Mouse (Mus musculus) limb, embryonic 13.5 days (tissue): ENCODE data around the gene Eif3b. TPM values are rescaled to one million over a fixed set of nuclear protein-coding genes. Genes with fewer than 3 reads are reported as not detected.
"Not testable (repeated sequence)": the region's sequence is repeated elsewhere in the genome, so short reads cannot be mapped to it uniquely, and the experiment has no call there.

Experiments
- ATAC-seq: fragments of 200-750 bp; cut with Nextera tagmentation; 2 replicates; pipeline ENCODE4 v1.8.0; 2017; ENCODE audit warnings: low read depth, moderate number of reproducible peaks, moderate TSS enrichment; ENCODE audit not compliant: low FRiP score
- H3K27ac ChIP-seq: fragments of 300-500 bp; sonication (generic); 2 replicates; pipeline ENCODE4 v1.5.1; 2015; ENCODE audit warnings: inconsistent platforms, mild to moderate bottlenecking, moderate library complexity
- H3K27me3 ChIP-seq: fragments of 300-500 bp; sonication (generic); 2 replicates; pipeline ENCODE4 v1.6.1; 2015; ENCODE audit warnings: mild to moderate bottlenecking, inconsistent platforms
- H3K36me3 ChIP-seq: fragments of 300-500 bp; sonication (generic); 2 replicates; pipeline ENCODE4 v1.6.1; 2015; ENCODE audit warnings: inconsistent platforms, mild to moderate bottlenecking, moderate library complexity
- H3K4me1 ChIP-seq: fragments of 300-500 bp; sonication (generic); 2 replicates; pipeline ENCODE4 v1.6.1; 2015; ENCODE audit warnings: inconsistent platforms
- H3K4me2 ChIP-seq: fragments of 300-500 bp; sonication (generic); replicated peaks from 2 replicates; pipeline ENCODE4 v1.6.1; 2015; ENCODE audit warnings: inconsistent platforms, mild to moderate bottlenecking, moderate library complexity
- H3K4me3 ChIP-seq: fragments of 300-500 bp; sonication (generic); 2 replicates; pipeline ENCODE4 v1.5.1; 2015; ENCODE audit warnings: moderate library complexity, mild to moderate bottlenecking, inconsistent platforms
- H3K9ac ChIP-seq: fragments of 300-500 bp; sonication (generic); 2 replicates; pipeline ENCODE4 v1.6.1; 2015; ENCODE audit warnings: mild to moderate bottlenecking, inconsistent platforms
- H3K9me3 ChIP-seq: fragments of 300-500 bp; sonication (generic); 2 replicates; pipeline ENCODE4 v1.6.1; 2016; ENCODE audit warnings: inconsistent platforms
- WGBS: fragments of 180-500 bp; shearing (Covaris S2); methylation state at CpG from one replicate; pipeline ENCODE4 v1.1.7; 2015; 5-methylcytosine and 5-hydroxymethylcytosine counted together
- polyA plus RNA-seq: library from polyadenylated mRNA; unstranded; fragments of >200 nt; fragmentation: Nextera tagmentation; extraction: Ambion mirVana; gene quantifications from 2 replicates; pipeline ENCODE4 v1.2.1, GENCODE M21; 2015

Gene Eif3b
- polyA plus RNA-seq, 1 experiment from 2014 or later: 101 TPM

- 16% methylated on average over 6 of the region's 6 CpGs for WGBS
- Histone ChIP-seq H3K9me3 (0 out of 2 replicates have a peak, but pooled peaks cover 3% of the 10 kb centered on the region), H3K36me3 (no peaks in the 10 kb centered on the region), H3K4me2 (no peak overlapping the region), H3K9ac (no peak overlapping the region), H3K4me3 (no peak overlapping the region), H3K27me3 (no peaks in the 10 kb centered on the region), H3K4me1 (peaks cover 21% of the 10 kb centered on the region), H3K27ac (0 out of 2 replicates have a peak overlapping the region, but pooled peaks have one; percentile 16)
- no peak for ATAC-seq
Measured at GRCm38 (mm10) chr5:140405126-140405525, 14.0 kb upstream of the Eif3b start.

GRCm38 (mm10) chr5:140406666-140407065 is 12.5 kb upstream of the Eif3b start:
- no peak for ATAC-seq

GRCm38 (mm10) chr5:140408801-140409200 is 10.3 kb upstream of the Eif3b start:
- Histone ChIP-seq H3K36me3 (no peaks in the 10 kb centered on the region), H3K4me1 (peaks cover 7% of the 10 kb centered on the region; the same call in 1 of the 2 replicates), H3K9ac (no peak overlapping the region), H3K4me3 (no peak overlapping the region), H3K27me3 (no peaks in the 10 kb centered on the region), H3K9me3 (0 out of 2 replicates have a peak, but pooled peaks cover under 1% of the 10 kb centered on the region), H3K27ac (no peak overlapping the region), H3K4me2 (no peak overlapping the region)
- ATAC-seq: no peak

More at GRCm38 (mm10) chr5:140406666-140407065, 12.5 kb upstream of the Eif3b start:
- H3K27me3 ChIP-seq: no peaks in the 10 kb centered on the region
- H3K36me3 ChIP-seq: no peaks in the 10 kb centered on the region
- 0 out of 2 replicates have a peak overlapping the region, but pooled peaks have one; percentile 48 for H3K27ac ChIP-seq
- no peak overlapping the region for H3K9ac ChIP-seq
- H3K4me2 ChIP-seq: no peak overlapping the region
- peaks cover 21% of the 10 kb centered on the region for H3K4me1 ChIP-seq
- WGBS: 56% methylated on average over 6 of the region's 6 CpGs
- H3K9me3 ChIP-seq: 0 out of 2 replicates have a peak, but pooled peaks cover 3% of the 10 kb centered on the region
- no peak overlapping the region for H3K4me3 ChIP-seq

GRCm38 (mm10) chr5:140411339-140411738 is 7.8 kb upstream of the Eif3b start:
- Histone ChIP-seq H3K9ac (no peak overlapping the region), H3K27me3 (no peaks in the 10 kb centered on the region), H3K4me3 (no peak overlapping the region), H3K27ac (no peak overlapping the region), H3K36me3 (no peaks in the 10 kb centered on the region), H3K4me2 (no peak overlapping the region), H3K9me3 (no peaks in the 10 kb centered on the region), H3K4me1 (peaks cover 3% of the 10 kb centered on the region; the same call in 1 of the 2 replicates)
- WGBS: 40% methylated on average over 8 of the region's 8 CpGs
- ATAC-seq: no peak

- Histone ChIP-seq H3K9me3 (no peaks in the 10 kb centered on the region), H3K27me3 (no peaks in the 10 kb centered on the region), H3K4me3 (no peak overlapping the region), H3K4me2 (no peak overlapping the region), H3K4me1 (peaks cover 4% of the 10 kb centered on the region; the same call in 1 of the 2 replicates), H3K9ac (no peak overlapping the region), H3K36me3 (no peaks in the 10 kb centered on the region), H3K27ac (no peak overlapping the region)
- 70% methylated on average over 4 of the region's 4 CpGs for WGBS
- ATAC-seq: no peak
Measured at GRCm38 (mm10) chr5:140414647-140415046, 4.5 kb upstream of the Eif3b start.

- WGBS: under 1% methylated on average over 12 of the region's 12 CpGs
- Histone ChIP-seq H3K4me2 (peak overlapping the region; percentile 93), H3K9me3 (no peaks in the 10 kb centered on the region), H3K4me1 (peaks cover 28% of the 10 kb centered on the region), H3K9ac (peak overlapping the region; percentile 98), H3K27me3 (no peaks in the 10 kb centered on the region), H3K36me3 (peaks cover 8% of the 10 kb centered on the region), H3K4me3 (peak overlapping the region; percentile 100), H3K27ac (peak overlapping the region; percentile 98)
- no peak for ATAC-seq
Measured at GRCm38 (mm10) chr5:140418106-140418488, 1.0 kb upstream of the Eif3b start.

GRCm38 (mm10) chr5:140419442-140420080 is 433 bp downstream of the Eif3b start:
- peaks cover 28% of the 10 kb centered on the region for H3K4me1 ChIP-seq
- under 1% methylated on average over 62 of the region's 62 CpGs for WGBS
- 0 out of 2 replicates have a peak, but pooled peaks have one; percentile 13 for ATAC-seq
- H3K9me3 ChIP-seq: no peaks in the 10 kb centered on the region
- peak overlapping the region; percentile 100 for H3K4me3 ChIP-seq
- H3K9ac ChIP-seq: peak overlapping the region; percentile 98
- peak overlapping the region; percentile 98 for H3K27ac ChIP-seq
- H3K36me3 ChIP-seq: peaks cover 13% of the 10 kb centered on the region
- no peaks in the 10 kb centered on the region for H3K27me3 ChIP-seq
- H3K4me2 ChIP-seq: peak overlapping the region; percentile 93

GRCm38 (mm10) chr5:140420616-140421015 is 1.5 kb downstream of the Eif3b start:
- Histone ChIP-seq H3K9ac (peak overlapping the region; percentile 98), H3K4me3 (peak overlapping the region; percentile 100), H3K27me3 (no peaks in the 10 kb centered on the region), H3K4me1 (peaks cover 28% of the 10 kb centered on the region), H3K27ac (no peak overlapping the region), H3K36me3 (peaks cover 23% of the 10 kb centered on the region), H3K4me2 (peak overlapping the region; percentile 93), H3K9me3 (no peaks in the 10 kb centered on the region)
- no peak for ATAC-seq
- WGBS: 60% methylated on average over 4 of the region's 4 CpGs

- Histone ChIP-seq H3K4me1 (peaks cover 21% of the 10 kb centered on the region), H3K4me2 (no peak overlapping the region), H3K4me3 (no peak overlapping the region), H3K9me3 (no peaks in the 10 kb centered on the region), H3K9ac (no peak overlapping the region), H3K27me3 (no peaks in the 10 kb centered on the region), H3K27ac (no peak overlapping the region), H3K36me3 (peaks cover 68% of the 10 kb centered on the region)
- 95% methylated on average over 17 of the region's 17 CpGs for WGBS
- no peak for ATAC-seq
Measured at GRCm38 (mm10) chr5:140425016-140425783, 6.1 kb downstream of the Eif3b start.

- peaks cover 91% of the 10 kb centered on the region for H3K36me3 ChIP-seq
- not testable (repeated sequence) for H3K27me3 ChIP-seq, H3K27ac ChIP-seq, H3K4me2 ChIP-seq, ATAC-seq, H3K9ac ChIP-seq, H3K9me3 ChIP-seq, H3K4me1 ChIP-seq, H3K4me3 ChIP-seq
- 75% methylated on average over 3 of the region's 6 CpGs for WGBS
Measured at GRCm38 (mm10) chr5:140439117-140439516, 20.0 kb downstream of the Eif3b start.

GRCm38 (mm10) chr5:140441406-140441805 is 22.3 kb downstream of the Eif3b start:
- no peak for ATAC-seq
- H3K36me3 ChIP-seq: peaks cover 89% of the 10 kb centered on the region
- no peaks in the 10 kb centered on the region for H3K4me1 ChIP-seq
- 92% methylated on average over 3 of the region's 3 CpGs for WGBS
- H3K27ac ChIP-seq: no peak overlapping the region
- no peaks in the 10 kb centered on the region for H3K9me3 ChIP-seq
- no peak overlapping the region for H3K4me3 ChIP-seq
- H3K4me2 ChIP-seq: no peak overlapping the region
- H3K9ac ChIP-seq: no peak overlapping the region
- no peaks in the 10 kb centered on the region for H3K27me3 ChIP-seq

GRCm38 (mm10) chr5:140444012-140444411 is 24.9 kb downstream of the Eif3b start:
- WGBS: 90% methylated on average over 4 of the region's 4 CpGs
- Histone ChIP-seq H3K9me3 (no peaks in the 10 kb centered on the region), H3K27me3 (no peaks in the 10 kb centered on the region), H3K36me3 (peaks cover 67% of the 10 kb centered on the region), H3K9ac (no peak overlapping the region), H3K4me2 (no peak overlapping the region), H3K27ac (no peak overlapping the region), H3K4me3 (no peak overlapping the region), H3K4me1 (no peaks in the 10 kb centered on the region)
- ATAC-seq: no peak
